Mouse (Mus musculus) liver, adult (tissue): ENCODE data around the gene Prcd.

ENCODE experiments used
- GATA4 ChIP-seq: IDR thresholded peaks from 2 replicates; pipeline ENCODE4 v1.6.1; 2014; ENCODE audit warnings: mild to moderate bottlenecking, low read length; ENCODE audit not compliant: insufficient replicate concordance

Gene Prcd

GRCm38 (mm10) chr11:116682501-116683144 is 29.3 kb downstream of the Prcd start:
- TF ChIP-seq GATA4, result no peak; the same call in 1 of the 2 replicates

DNA sequence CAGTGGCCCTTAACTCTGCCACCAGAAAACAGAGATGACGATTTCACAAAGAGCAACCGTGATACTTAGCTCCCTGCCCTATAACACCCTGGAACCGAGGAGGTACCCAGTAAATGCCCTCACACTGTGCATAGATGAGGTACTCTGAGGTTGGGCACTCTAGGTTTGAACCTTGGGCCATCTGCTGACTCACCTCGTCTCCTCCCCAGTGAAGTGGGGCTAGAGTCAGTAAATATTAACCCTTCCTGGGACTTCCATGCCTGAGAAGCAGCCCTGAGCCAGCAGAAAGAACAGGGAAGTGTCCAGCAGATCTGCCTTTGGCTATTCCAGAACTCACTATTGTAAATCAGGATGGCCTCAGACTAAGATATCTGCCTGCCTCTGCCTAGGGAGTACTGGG is 30.4 kb downstream of the Prcd start:
- no peak for TF ChIP-seq GATA4

GRCm38 (mm10) chr11:116685729-116686128 is 32.4 kb downstream of the Prcd start:
- no peak for TF ChIP-seq GATA4

- no peak for TF ChIP-seq GATA4
Measured at GRCm38 (mm10) chr11:116687897-116688296, 34.6 kb downstream of the Prcd start.

DNA sequence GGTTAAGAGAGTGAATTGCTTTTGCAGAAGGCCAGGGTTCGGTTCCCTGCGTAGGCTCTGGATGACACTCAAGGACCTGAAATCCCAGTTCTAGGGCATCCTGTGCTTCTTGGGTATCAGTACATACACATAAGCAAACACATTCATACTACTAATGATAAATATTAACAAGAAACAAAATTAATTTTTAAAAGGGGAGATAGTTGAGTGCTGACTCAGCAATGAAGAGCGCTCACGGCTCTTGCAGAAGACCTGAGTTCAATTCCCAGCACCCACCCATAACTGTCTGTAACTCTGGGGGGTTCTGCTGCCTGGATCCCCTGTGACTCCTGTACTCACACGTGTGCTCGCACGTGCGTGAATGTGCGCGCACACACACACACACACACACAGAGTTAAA is 36.3 kb downstream of the Prcd start:
- TF ChIP-seq GATA4, result no peak

- TF ChIP-seq GATA4, result no peak
Measured at GRCm38 (mm10) chr11:116690701-116691575, 37.6 kb downstream of the Prcd start.

DNA sequence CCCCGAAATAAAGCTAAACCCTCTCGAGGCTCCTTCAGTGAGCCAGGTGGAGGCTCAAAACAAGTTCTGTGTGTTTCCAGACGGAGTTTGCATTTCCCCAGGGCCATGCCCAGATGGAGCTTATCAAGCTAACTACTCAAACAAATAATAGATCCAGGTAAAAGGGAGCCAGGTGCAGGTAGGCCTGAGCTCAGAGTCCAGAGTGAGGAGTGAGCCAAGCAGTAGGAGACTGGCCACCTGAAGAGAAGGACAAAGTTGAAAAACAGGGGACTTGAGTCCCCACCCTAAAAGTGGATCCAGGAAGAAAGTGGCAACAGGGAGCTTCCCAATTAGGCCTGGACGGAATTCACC is 40.5 kb downstream of the Prcd start:
- no peak for TF ChIP-seq GATA4

- TF ChIP-seq GATA4, result no peak
Measured at GRCm38 (mm10) chr11:116694250-116695193, 41.2 kb downstream of the Prcd start.

GRCm38 (mm10) chr11:116695194-116695880 is 42.0 kb downstream of the Prcd start:
- TF ChIP-seq GATA4, result no peak

GRCm38 (mm10) chr11:116696426-116696825 is 43.1 kb downstream of the Prcd start:
- TF ChIP-seq GATA4, result no peak

DNA sequence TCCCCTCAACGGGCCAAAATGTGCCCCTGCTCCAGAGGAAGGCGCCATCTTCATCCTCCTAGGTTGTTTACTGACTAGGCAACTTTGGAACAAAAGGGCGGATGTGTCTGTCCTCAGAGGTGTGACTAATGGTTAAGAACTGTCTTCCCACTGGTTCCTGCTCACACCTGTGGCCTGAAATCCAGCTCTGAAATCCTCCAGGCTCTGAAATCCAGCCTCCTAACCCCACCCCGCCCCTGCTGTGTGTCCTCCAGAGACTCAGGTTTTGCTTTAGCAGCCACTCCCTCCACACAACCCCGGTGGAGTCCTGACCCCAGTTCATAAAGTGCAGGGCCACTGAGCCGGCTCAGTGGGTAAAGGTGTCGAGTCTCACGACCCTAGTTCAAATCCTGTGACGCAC is 44.2 kb downstream of the Prcd start:
- no peak for TF ChIP-seq GATA4

DNA sequence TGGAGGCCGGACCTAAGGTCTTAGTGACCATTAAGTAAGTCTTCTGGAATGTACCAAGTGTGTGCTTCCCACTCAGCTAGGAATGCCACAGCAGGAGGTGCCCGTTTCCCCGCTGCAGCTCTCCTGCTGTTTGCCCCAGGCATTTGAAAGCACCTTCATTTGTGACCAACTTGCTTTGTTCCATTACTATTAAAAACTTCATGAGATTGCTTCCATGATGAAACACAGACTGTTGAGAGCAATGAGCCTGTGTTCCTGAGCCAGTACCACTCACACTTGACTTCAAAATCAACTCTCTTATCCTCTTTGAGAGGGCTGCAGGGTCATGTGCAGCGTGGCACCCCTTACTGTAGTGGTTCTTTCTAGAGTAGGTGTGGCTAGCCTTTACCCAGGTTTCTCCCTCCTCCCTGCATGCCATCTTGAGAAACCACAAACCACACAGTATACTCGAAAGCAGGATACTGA is 48.1 kb downstream of the Prcd start:
- no peak for TF ChIP-seq GATA4

DNA sequence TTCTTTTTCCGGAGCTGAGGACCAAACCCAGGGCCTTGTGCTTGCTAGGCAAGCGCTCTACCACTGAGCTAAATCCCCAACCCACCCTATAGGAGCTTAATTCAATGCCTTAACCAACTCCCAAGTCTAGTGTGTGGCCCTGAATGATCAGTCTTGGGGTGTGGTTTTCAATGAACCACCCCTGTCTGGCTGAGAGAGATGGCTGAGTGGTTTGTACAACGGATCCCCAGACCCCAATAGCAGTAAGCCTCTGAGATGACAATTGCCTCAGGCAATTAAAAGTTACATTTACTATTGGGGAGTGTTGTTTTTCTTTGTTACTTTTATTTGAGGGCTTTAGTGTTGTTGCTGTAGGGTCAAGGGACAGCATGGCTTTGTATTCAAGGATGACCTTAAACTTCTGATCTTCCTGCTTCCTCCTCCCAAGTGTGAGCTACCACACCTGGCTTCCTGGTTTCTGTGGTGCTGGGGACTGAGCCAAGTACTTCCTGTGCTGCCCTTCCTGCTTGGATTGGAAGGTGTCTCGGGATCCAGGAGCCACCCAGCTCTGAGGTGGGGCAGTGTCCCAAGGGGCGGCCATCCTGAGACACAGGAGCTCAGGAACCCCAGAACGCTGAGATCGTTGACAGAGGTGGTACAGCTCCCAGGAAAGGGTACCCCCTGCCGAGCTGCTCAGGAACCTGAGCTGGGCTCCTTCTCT is 51.2 kb downstream of the Prcd start:
- no peak for TF ChIP-seq GATA4

- TF ChIP-seq GATA4, result no peak
Measured at GRCm38 (mm10) chr11:116705204-116705608, 51.9 kb downstream of the Prcd start.
